Mouse (Mus musculus): Measurements from ENCODE around the gene Eya3. TPM values are rescaled to one million over a fixed set of nuclear protein-coding genes. Genes with fewer than 3 reads are reported as not detected.

Eya3 gene
- total RNA-seq, 2 experiments from 2014 or later: 14.2 to 14.3 TPM

DNA sequence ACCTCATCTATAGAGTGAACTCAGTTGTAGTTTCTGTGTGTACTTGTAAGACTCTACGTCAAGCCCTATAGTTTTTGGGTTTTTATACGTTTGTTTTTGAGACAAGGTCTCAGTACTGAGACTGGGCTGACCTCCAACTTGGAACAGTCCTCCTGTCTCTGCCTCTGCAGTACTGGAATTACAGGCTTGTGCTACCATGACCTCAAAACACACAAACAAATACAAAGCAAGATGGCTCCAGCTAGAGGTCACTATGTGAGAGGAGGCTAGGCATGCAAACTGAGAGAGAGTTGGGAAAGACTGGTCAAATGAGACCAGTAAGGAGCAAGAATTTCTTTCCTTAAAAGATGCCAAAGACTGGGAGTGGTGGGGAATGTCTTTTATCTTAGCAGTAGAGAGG, 2.8 kb upstream of the Eya3 start:
- no peak for DNase-seq
- intact Hi-C loops (cut with DNase I; ENCODE audit: low total_unique reads): no loop called here

DNA sequence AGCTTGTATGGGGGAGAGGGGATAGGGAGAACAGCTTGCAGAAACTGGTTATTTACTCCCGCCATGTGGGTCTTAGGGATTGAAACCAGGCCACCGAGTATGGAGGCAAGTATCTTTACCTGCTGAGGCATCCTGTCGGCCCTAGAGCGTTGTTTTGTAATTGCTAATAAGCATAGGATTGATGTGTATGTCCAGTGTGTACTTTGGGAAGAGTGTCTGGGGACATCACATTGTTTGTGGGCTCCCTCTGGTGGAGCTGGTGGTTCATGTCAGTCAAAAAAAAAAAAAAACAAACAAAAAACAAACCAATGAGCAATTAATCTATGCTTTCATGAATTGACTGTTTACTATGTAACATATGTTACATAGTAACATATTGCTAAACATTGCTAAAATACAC, 2.2 kb upstream of the Eya3 start:
- intact Hi-C loops (cut with DNase I; ENCODE audit: low total_unique reads): no loop called here
- DNase-seq: no peak

DNA sequence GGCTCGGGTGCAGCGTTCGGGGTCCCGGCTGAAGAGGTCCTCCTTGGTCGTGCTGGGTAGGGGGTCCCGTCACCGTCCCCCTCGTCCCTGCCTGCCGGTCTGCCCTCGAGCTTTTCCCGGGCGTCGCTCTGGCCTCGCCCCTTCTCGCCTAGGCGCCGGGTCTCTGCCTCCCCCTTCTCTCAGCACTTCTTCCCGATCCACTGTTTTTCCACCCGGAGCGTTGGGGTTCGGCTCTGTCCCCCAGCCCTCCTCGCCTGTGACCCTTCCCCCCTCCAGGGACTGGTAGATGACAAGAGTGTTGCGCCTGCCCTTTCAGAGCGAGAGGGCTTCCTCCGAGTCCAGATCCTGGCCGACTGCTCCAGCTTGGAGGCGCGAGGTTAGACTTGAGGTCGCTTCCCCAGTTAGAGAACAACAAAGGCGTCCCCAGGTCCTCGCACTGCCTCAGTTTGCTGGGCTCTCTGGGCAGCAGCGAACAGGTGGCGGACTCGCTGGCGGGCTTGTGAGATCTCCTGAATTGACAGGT, 465 bp downstream of the Eya3 start:
- intact Hi-C loops (cut with DNase I; ENCODE audit: low total_unique reads): no loop called here
- DNase-seq: peak; percentile 25

GRCm38 (mm10) chr4:132647439-132647838, 8.7 kb downstream of the Eya3 start:
- no peak for DNase-seq
- intact Hi-C loops (cut with DNase I; ENCODE audit: low total_unique reads): no loop called here

DNA sequence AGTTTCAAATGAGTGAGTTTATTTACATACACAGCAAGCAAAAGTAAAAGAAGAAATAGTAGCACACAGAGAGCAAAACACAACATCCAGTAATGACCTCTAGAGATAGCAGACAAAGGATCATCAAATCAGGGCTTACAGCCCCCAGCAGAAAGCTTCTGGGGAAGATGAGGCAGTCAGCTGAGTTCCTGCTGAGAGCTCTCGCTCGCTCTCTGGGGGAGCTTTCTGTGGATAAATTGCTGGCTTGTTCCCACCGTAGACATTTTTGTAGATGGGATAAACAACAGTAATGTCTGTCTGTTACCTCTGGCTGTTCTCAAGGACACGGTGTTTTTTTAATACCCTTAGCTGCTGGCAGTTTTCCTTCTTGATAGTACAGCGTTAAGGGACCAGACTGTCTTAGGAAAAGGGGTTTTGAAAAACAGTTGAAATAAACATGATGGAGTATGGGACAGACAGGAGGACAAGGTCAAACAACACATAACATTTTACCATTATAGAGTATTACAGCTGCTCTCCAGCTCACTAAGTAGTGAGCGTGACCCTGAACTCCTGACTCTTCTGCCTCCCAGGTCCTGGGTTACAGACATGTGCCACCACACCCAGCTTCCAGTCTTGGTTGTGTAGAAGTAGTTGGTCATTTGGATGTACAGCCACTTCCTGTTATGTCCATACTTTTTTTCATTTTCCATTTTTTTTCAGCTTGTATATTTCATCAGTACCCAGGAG, 10.6 kb downstream of the Eya3 start:
- intact Hi-C loops (cut with DNase I; ENCODE audit: low total_unique reads): no loop called here

DNA sequence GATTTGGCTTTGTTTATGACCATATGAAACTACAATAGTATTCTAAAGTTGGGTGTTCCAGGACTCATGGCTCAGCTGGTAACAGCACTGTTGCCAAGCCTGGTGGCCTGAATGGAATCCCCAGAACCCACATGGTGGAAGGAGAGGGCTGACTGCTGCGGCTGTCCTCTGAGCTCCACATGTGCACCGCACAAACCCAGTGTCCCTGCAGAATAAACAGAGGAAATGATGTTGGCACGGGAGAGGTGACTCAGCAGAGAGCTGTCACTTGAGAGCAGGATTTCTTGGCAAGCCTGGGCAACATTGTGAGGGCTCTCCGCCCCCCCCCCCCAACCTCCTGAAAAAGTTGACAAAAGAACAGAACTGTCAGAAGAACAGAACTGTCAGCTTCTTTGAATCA, 14.1 kb downstream of the Eya3 start:
- DNase-seq: peak; percentile 24
- intact Hi-C loops (cut with DNase I; ENCODE audit: low total_unique reads): no loop called here

More for the DNA sequence above, 10.6 kb downstream of the Eya3 start:
- DNase-seq: no peak

DNA sequence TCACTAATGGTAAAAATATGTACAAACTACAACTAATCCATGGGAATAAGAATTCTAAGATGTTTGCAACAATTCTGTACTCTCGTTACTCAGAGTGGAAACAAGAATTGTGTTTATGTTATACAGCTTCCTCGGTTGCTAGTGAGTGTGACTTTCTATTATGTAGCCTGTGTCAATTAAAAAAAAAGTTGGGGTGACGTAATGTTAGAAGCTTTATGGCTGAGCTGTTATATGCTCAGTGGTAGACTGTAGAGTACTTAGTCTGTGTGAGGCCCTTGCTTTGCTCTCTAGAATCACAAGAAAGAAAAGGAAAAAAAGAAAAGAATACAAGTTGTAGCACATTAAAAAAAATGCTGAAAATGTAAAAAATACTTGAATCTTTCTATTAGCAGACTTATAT, 15.0 kb downstream of the Eya3 start:
- intact Hi-C loops (cut with DNase I; ENCODE audit: low total_unique reads): no loop called here
- no peak for DNase-seq

DNA sequence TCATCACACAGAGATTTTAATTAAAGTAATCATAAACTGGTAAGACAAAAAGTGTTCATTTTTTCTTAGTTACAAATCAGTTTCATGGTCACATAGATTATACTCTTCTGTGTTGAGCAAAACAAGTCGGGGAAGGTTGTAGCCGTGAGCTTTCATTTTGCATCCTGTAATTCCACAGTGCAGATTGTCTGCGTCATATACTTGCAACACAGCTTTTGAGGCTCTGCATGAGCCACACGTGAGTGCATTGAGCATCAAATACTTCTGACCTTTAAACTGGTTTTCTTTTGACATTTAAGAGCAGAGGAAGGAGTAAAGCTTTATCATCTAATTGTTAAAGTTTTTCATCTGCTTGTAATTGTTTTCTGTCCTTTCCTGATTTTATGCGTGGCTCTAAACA, 16.5 kb downstream of the Eya3 start:
- intact Hi-C loops (cut with DNase I; ENCODE audit: low total_unique reads): no loop called here
- DNase-seq: no peak

DNA sequence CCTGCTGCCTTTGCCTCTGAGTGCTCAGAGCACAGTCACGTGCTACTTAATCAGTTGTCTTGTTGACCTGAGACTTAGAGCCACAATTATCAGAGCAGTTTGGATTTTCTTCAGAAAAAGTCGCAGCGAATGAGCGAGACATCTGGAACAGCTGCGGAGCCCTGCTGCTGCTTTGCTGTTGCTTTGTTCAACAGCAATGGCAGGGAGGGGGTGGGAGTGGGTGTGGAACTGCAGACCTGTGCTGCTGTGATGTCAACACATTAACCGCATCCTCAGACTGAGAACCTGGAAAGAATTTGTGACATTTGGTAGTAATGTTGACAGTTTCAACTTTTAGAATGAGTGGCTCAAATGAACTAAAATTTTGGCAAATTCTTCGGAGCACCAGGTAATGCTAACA, 20.3 kb downstream of the Eya3 start:
- no peak for DNase-seq
- intact Hi-C loops (cut with DNase I; ENCODE audit: low total_unique reads): no loop called here

DNA sequence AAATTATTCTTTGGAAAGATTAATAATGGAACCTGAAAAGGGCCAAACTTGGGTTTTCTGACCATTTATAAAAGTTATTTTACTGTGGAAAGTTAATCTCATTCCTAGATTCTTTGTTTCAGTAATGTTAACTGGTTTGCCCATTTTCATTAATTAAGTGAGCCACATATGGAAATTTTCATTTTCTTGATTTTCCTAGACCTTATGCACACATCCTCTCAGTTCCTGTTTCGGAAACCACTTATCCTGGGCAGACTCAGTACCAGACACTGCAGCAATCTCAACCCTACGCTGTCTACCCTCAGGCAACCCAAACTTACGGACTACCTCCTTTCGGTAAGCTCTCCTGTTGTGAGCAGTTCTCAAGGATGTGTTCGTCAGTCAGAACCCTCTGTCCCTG, 33.9 kb downstream of the Eya3 start:
- intact Hi-C loops (cut with DNase I; ENCODE audit: low total_unique reads): no loop called here
- no peak for DNase-seq

DNA sequence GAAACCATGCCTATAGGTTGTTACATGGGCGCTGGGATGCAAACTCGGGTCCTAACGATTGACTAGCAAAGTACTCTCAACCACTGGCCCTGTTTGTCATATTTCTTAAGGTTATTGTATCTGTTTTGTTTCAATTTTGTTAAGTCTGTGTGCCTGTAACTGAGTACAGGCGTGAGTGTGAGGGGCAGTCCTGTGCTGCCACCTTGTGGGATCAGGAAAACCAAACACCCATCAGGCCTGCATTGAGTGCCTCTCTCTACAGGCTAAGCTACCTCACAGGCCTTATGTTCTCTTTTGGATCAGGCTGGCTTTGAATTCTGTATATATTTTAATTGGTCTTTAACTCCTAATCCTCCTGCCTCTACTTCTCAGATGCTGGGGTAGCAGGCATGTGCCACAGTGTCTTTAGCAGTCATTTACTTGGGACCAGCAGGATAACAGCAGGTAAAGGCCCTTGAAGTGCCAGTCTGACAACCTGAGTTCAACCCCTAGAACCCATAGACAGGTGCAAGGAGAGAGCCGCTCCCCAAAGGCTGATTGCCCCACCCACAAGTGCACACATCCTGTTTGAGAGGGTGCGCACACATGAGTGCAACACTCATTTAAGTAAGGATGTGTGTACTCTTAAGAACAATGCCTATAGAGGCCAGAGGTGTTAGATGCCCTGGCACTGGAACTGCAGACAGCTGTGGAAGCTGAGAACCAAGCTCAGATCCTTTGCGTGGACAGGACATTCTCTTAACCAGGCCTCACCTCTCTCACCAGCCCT, 38.2 kb downstream of the Eya3 start:
- intact Hi-C loops (cut with DNase I; ENCODE audit: low total_unique reads): loop anchor here (2.0 kb wide), 1 partner anchor 126 kb away; no protein-coding TSS in a partner anchor
- DNase-seq: peak; percentile 12

DNA sequence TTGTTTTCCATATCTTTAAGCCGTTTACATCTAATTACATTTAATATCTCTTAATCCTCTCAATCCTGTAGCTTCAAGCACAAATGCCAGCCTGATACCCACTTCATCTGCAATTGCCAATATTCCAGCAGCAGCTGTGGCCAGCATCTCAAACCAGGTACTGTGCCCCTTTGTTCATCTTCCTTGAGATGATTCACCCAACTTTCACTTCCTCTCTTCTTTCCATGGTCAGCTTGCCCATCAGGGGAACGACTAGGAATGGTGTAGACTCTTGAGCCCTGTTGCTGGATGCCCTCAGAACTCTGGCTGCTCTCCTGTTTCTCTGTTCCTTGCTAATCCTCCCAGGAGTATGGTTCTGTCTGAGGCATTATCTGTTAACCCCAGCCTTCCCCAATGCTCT, 50.8 kb downstream of the Eya3 start:
- no peak for DNase-seq
- intact Hi-C loops (cut with DNase I; ENCODE audit: low total_unique reads): no loop called here

DNA sequence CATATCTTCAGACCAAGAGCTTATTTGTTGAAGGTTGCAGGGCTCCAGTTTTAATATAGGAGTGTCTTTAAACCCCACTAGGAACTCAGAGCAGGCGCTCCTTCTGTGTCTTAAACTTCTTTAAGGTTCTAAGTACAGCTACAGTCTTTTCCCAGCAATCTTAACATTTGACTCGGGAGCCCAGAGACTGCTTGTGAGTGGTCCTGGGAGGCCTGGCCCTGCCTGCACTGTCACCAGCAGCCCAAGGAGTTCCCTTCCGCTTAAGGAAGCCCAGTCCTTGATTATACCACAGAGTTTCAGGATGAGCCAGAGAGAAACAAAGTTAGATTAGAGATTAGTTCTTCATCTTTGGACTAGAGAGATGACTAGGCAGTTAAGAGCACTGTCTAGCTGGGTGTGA, 54.6 kb downstream of the Eya3 start:
- no peak for DNase-seq

GRCm38 (mm10) chr4:132702076-132702475, 63.3 kb downstream of the Eya3 start:
- DNase-seq: no peak
- intact Hi-C loops (cut with DNase I; ENCODE audit: low total_unique reads): no loop called here

More for the DNA sequence above, 54.6 kb downstream of the Eya3 start:
- intact Hi-C loops (cut with DNase I; ENCODE audit: low total_unique reads): no loop called here

DNA sequence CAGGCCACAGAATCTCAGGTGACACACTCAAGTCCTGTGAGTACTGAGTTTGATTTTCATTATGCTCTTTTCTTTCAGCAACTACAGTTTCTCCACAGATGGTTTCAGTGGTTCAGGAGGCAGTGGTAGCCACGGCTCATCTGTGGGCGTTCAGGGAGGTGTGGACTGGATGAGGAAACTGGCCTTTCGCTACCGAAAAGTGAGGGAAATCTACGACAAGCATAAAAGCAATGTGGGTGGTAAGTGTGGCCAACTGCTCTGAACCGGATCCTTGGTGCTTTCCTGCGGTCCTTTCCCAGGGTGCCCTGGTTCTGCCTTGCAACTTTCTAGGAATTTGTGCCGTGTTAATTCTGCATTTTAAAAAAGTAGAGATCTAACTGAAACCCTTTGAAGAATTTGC, 68.1 kb downstream of the Eya3 start:
- intact Hi-C loops (cut with DNase I; ENCODE audit: low total_unique reads): no loop called here
- no peak for DNase-seq

DNA sequence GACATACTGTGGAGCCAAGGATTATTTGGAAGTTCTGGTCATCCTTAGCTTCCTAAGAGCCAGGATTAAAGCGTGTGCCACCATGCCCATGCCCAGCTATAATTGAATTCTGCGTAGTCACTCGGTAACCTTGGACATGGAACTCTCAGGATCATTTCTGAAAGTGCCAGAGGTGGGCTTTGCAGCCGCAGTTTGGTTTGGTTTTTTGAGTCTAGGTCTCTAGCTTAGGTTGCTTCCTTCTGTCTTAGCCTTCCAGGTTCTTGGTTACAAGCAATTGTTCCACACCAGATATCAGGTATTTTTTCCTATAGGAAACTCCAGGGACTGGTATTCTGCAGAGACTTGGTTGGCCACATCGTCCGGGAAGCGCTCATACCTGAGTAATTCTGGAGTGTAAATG, 74.4 kb downstream of the Eya3 start:
- DNase-seq: no peak
- intact Hi-C loops (cut with DNase I; ENCODE audit: low total_unique reads): no loop called here

DNA sequence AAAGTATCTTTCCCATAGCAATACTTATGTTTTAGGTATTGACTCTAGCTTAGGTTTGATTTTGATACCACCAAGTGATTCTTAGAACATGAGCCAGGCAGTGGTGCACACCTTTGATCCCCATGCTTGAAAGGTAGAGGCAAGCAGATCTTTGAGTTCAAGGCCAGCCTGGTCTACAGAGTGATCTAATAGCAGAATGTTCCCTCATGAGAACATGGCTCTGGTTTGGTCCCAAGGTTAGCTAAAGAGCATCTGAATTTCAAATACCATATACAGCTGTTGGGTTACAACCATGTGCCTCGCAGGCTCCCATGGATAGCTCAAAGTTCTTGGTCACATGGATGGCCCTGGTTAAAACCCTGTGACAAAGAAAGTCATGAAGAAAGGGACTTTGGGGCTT, 79.5 kb downstream of the Eya3 start:
- no peak for DNase-seq
- intact Hi-C loops (cut with DNase I; ENCODE audit: low total_unique reads): no loop called here

DNA sequence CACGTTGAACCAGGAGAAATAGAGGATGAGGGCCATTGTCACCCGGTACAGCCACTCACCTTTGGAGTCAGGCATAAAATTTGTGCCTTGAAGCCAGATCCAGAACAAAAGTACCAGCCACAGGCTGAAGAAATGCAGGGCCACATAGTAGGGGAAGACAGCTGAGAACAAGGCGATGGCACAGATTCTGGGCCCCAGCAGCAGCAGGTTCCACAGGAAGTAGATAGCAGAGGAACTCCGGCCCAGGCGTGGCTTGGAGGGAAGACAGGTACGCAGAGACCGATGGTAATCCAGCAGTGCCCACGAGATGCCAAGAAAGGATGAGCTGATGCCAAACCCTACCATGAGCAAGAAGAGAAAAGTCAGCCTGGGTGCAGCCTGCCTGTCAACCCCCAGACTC, 89.4 kb downstream of the Eya3 start:
- intact Hi-C loops (cut with DNase I; ENCODE audit: low total_unique reads): no loop called here
- DNase-seq: no peak

DNA sequence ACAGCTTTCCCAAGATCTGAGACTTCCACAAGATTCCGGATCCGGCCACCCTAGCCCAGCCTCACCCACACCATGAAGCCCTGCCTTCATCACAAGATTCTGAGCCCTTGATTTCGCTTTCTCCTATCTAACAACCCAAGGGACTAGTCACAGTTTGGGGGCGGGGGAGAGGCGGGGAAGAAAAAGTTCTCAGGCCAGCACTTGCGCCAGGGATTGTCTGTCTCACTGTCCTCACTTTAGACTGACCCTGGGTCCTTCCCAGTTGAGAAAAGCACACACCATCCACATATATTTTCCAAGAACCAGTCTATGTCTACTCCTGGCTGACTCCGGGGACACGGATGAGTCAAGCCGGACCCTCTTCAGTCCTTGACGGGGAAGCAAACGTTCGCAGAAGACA, 92.8 kb downstream of the Eya3 start:
- no peak for DNase-seq
- intact Hi-C loops (cut with DNase I; ENCODE audit: low total_unique reads): no loop called here

DNA sequence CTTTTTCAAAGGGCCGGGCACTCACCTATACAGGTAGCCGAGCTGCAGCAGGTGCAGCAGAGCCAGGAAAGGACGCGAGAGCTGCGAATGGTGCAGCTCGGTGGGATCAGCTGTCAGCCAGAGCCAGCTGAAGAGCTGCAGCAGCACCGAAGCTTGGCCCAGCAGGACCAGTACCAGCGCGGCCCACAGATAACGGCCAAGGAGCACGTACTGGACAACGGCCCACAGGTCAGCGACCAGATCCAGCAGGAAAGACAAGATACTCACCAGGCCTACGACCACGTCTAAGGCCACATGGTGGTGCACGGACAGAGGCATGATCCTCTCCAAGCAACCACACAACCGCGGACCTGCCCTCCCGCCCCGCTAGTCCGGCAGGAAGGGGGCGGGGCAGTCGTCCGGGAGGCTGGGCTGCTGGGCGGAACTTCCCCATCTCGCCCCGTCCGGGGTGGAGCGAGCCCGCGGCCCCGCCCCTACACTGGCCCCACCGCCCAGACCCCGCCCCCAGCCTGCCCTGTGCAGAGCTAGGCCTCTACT, 93.4 kb downstream of the Eya3 start, which contains the start of gene Xkr8:
Gene Xkr8, minus strand, starts transcription at position 399 of the 537 bp plus-strand sequence.
- intact Hi-C loops (cut with DNase I; ENCODE audit: low total_unique reads): no loop called here
- peak; percentile 96 for DNase-seq
